Mouse (Mus musculus) c-Kit-positive CD71-positive TER-119-negative erythroid progenitor cells, embryonic 14.5 days (primary cell): ENCODE measurements at regions not wholly inside any gene's neighbourhood (a gene's known extent, or its start where the extent isn't known, plus 50 kb on each side); places are given as distances from the start of the nearest gene placed in this dataset.
A peak's percentile ranks its signal among the peaks of the same experiment; 100 is the strongest.

Experiments used
- DNase-seq: peaks from one replicate; pipeline ENCODE4 v3.0.0-alpha.2; 2013; ENCODE audit warnings: low read depth

GRCm38 (mm10) chr1:35717659-35718058 is 350.5 kb upstream of the Hs6st1 start:
- DNase-seq: no peak

- DNase-seq: no peak
These were observed 348.1 kb upstream of the Hs6st1 start for GRCm38 (mm10) chr1:35720063-35720462.

GRCm38 (mm10) chr1:35724366-35724900 is 343.8 kb upstream of the Hs6st1 start:
- DNase-seq: no peak

- peak; percentile 2 for DNase-seq
These were observed 341.6 kb upstream of the Hs6st1 start for GRCm38 (mm10) chr1:35726596-35726995.

- no peak for DNase-seq
These were observed 340.8 kb upstream of the Hs6st1 start for GRCm38 (mm10) chr1:35727310-35727990.

GRCm38 (mm10) chr1:35729785-35730295 is 338.4 kb upstream of the Hs6st1 start:
- DNase-seq: no peak

GRCm38 (mm10) chr1:35730309-35730708 is 337.9 kb upstream of the Hs6st1 start:
- DNase-seq: no peak

GRCm38 (mm10) chr1:35736247-35736646 is 332.0 kb upstream of the Hs6st1 start:
- no peak for DNase-seq

- DNase-seq: no peak
These were observed 318.6 kb upstream of the Hs6st1 start for GRCm38 (mm10) chr1:35749603-35750002.

GRCm38 (mm10) chr1:35750092-35750521 is 318.1 kb upstream of the Hs6st1 start:
- no peak for DNase-seq

GRCm38 (mm10) chr1:35752636-35753035 is 315.6 kb upstream of the Hs6st1 start:
- DNase-seq: no peak

GRCm38 (mm10) chr1:35754170-35754569 is 314.0 kb upstream of the Hs6st1 start:
- no peak for DNase-seq

GRCm38 (mm10) chr1:35759010-35759409 is 309.2 kb upstream of the Hs6st1 start:
- DNase-seq: no peak

- DNase-seq: no peak
These were observed 308.6 kb upstream of the Hs6st1 start for GRCm38 (mm10) chr1:35759600-35759999.

- no peak for DNase-seq
These were observed 305.1 kb upstream of the Hs6st1 start for GRCm38 (mm10) chr1:35763051-35763450.

- no peak for DNase-seq
These were observed 304.7 kb upstream of the Hs6st1 start for GRCm38 (mm10) chr1:35763456-35763855.

- no peak for DNase-seq
These were observed 304.1 kb upstream of the Hs6st1 start for GRCm38 (mm10) chr1:35764068-35764467.

GRCm38 (mm10) chr1:35765692-35766091 is 302.5 kb upstream of the Hs6st1 start:
- no peak for DNase-seq

- DNase-seq: no peak
These were observed 301.9 kb upstream of the Hs6st1 start for GRCm38 (mm10) chr1:35766271-35766670.

- no peak for DNase-seq
These were observed 295.6 kb upstream of the Hs6st1 start for GRCm38 (mm10) chr1:35772567-35772966.

- no peak for DNase-seq
These were observed 293.6 kb upstream of the Hs6st1 start for GRCm38 (mm10) chr1:35774566-35774965.

- no peak for DNase-seq
These were observed 285.5 kb upstream of the Hs6st1 start for GRCm38 (mm10) chr1:35782668-35783067.

GRCm38 (mm10) chr1:35783427-35783826 is 284.8 kb upstream of the Hs6st1 start:
- DNase-seq: no peak

GRCm38 (mm10) chr1:35786241-35786640 is 282.0 kb upstream of the Hs6st1 start:
- DNase-seq: no peak
